Mouse (Mus musculus): Measurements from ENCODE around the gene Tmem88b. TPM values are rescaled to one million over a fixed set of nuclear protein-coding genes. Genes with fewer than 3 reads are reported as not detected.
"Not testable (repeated sequence)": the region's sequence is repeated elsewhere in the genome, so short reads cannot be mapped to it uniquely, and the experiment has no call there.

The Tmem88b gene
- polyA plus RNA-seq, 1 experiment from 2014 or later, result 0.61 TPM

- Histone ChIP-seq H3K36me3 (replicated peaks) (peaks cover 100% of the 10 kb centered on the region), H3K27me3 (replicated peaks; ENCODE audit: low read depth, poor library complexity, severe bottlenecking) (no peaks in the 10 kb centered on the region), H3K4me3 (no peak overlapping the region), H3K27ac (replicated peaks) (no peak overlapping the region), H3K9me3 (no peaks in the 10 kb centered on the region), H3K4me1 (no peaks in the 10 kb centered on the region)
- 88% methylated on average over 8 of the region's 8 CpGs for WGBS
- DNase-seq (ENCODE audit: low spot score), result no peak
Observed at GRCm38 (mm10) chr4:155746036-155746548, 39.6 kb downstream of the Tmem88b start.

DNA sequence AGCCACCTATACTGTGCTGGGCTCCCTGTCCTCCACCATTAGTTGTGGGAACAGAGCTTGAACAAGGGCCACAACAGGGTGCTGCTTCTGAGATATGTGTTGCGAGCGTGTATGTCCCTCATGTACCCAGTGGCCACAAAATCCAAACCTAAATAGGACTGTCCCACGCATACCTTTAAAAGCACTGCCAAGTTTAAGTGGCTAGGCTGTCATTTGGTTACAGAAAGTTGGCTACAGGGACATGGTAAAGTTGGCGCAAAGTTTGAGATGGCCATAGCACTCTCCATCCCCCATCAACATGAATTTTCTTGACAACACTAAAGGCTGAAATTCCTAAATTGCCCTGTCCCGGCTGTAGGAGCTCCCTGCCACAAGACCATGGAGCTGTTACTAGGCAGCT is 40.5 kb downstream of the Tmem88b start:
- H3K27ac ChIP-seq (replicated peaks), result no peak overlapping the region
- no peak for DNase-seq (ENCODE audit: low spot score)
- WGBS, result 92% methylated on average over 5 of the region's 5 CpGs
- H3K36me3 ChIP-seq (replicated peaks), result peaks cover 100% of the 10 kb centered on the region
- no peaks in the 10 kb centered on the region for H3K27me3 ChIP-seq (replicated peaks; ENCODE audit: low read depth, poor library complexity, severe bottlenecking)
- H3K4me1 ChIP-seq, result no peaks in the 10 kb centered on the region
- no peak overlapping the region for H3K4me3 ChIP-seq
- H3K9me3 ChIP-seq, result no peaks in the 10 kb centered on the region

DNA sequence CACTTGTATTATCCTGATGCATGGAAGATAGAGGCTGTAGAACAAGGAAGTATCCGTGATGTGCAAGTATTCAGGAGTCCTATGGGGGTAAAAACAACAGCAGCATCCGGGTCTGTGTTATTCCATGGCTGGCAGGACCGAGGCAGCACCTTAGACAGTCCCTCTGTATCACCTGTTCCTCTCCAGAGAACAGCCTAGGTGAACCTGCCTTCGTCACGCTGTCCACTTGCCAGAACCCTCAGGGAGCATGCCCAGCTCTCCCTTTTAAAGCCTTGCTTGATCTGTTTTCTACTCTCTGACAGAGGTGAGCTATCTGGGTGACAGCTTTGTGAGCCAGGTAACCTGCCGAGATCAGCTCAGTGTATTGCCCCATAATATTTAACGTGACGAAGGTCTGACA is 41.2 kb downstream of the Tmem88b start:
- Histone ChIP-seq H3K4me3 (no peak overlapping the region), H3K4me1 (no peaks in the 10 kb centered on the region), H3K9me3 (no peaks in the 10 kb centered on the region), H3K27ac (replicated peaks) (no peak overlapping the region), H3K27me3 (replicated peaks; ENCODE audit: low read depth, poor library complexity, severe bottlenecking) (no peaks in the 10 kb centered on the region), H3K36me3 (replicated peaks) (peaks cover 100% of the 10 kb centered on the region)
- WGBS, result 94% methylated on average over 8 of the region's 8 CpGs
- no peak for DNase-seq (ENCODE audit: low spot score)

GRCm38 (mm10) chr4:155742684-155743083 is 43.0 kb downstream of the Tmem88b start:
- Histone ChIP-seq H3K27me3 (replicated peaks; ENCODE audit: low read depth, poor library complexity, severe bottlenecking) (no peaks in the 10 kb centered on the region), H3K27ac (replicated peaks) (no peak overlapping the region), H3K4me3 (no peak overlapping the region), H3K9me3 (no peaks in the 10 kb centered on the region), H3K4me1 (peaks cover 10% of the 10 kb centered on the region), H3K36me3 (replicated peaks) (peaks cover 95% of the 10 kb centered on the region)
- WGBS, result 93% methylated on average over 5 of the region's 5 CpGs
- no peak for DNase-seq (ENCODE audit: low spot score)

- 88% methylated on average over 10 of the region's 10 CpGs for WGBS
- H3K36me3 ChIP-seq (replicated peaks), result peaks cover 91% of the 10 kb centered on the region
- H3K27me3 ChIP-seq (replicated peaks; ENCODE audit: low read depth, poor library complexity, severe bottlenecking), result not testable (repeated sequence)
Observed at GRCm38 (mm10) chr4:155740681-155741080, 45.0 kb downstream of the Tmem88b start.

GRCm38 (mm10) chr4:155739741-155740636 is 45.7 kb downstream of the Tmem88b start:
- 85% methylated on average over 37 of the region's 37 CpGs for WGBS
- no peak overlapping the region for H3K27ac ChIP-seq (replicated peaks)
- peaks cover 84% of the 10 kb centered on the region for H3K36me3 ChIP-seq (replicated peaks)
- peaks cover 28% of the 10 kb centered on the region for H3K4me1 ChIP-seq
- H3K27me3 ChIP-seq (replicated peaks; ENCODE audit: low read depth, poor library complexity, severe bottlenecking), result no peaks in the 10 kb centered on the region
- DNase-seq (ENCODE audit: low spot score), result no peak
- H3K9me3 ChIP-seq, result no peaks in the 10 kb centered on the region
- H3K4me3 ChIP-seq, result 0 out of 2 replicates have a peak overlapping the region, but pooled peaks have one; percentile 5

More at GRCm38 (mm10) chr4:155740681-155741080, 45.0 kb downstream of the Tmem88b start:
- H3K27ac ChIP-seq (replicated peaks); H3K9me3 ChIP-seq; DNase-seq (ENCODE audit: low spot score); H3K4me3 ChIP-seq: not testable (repeated sequence)
- H3K4me1 ChIP-seq, result peaks cover 22% of the 10 kb centered on the region

DNA sequence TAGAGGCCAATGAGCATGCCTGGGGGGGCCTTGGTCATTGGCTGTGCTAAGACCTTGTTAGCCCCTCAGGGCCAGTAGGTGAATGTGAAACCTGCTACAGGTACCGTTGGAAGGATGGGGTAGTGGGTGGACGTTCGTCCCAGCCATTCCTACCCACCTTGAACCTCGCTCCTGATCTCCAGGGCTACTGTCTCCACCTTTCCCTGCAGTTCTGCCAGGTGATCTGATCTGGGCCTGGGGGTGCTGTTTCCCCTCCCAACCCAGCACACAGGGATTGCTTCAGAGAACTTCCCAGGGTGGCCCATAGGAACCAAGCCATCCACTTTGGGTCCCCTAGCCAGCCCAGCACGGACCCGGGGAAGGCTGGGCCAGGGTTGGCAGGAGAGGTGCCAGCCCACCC is 46.5 kb downstream of the Tmem88b start:
- Histone ChIP-seq H3K27me3 (replicated peaks; ENCODE audit: low read depth, poor library complexity, severe bottlenecking) (no peaks in the 10 kb centered on the region), H3K9me3 (no peaks in the 10 kb centered on the region), H3K36me3 (replicated peaks) (peaks cover 75% of the 10 kb centered on the region), H3K4me3 (no peak overlapping the region), H3K4me1 (peaks cover 32% of the 10 kb centered on the region), H3K27ac (replicated peaks) (no peak overlapping the region)
- DNase-seq (ENCODE audit: low spot score), result no peak
- 83% methylated on average over 6 of the region's 6 CpGs for WGBS

DNA sequence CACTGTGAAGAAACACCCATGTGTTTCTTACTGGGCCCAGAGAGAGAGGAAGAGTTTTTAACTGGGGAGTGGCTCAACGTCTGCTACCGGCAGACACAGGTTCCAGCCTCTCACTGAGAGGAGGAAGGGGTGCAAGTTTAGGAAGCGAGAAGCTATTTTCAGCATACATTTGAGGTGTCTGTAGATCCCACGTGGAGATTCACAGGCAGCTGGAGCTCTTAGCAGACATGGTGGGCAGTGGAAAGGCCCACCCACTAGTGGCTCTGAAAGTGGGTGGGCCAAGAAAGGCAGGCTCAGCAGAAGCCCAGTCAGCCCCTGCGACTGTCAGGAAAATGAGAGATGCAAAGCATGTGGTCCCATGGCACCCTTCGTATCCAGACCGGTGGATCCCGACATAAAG is 47.4 kb downstream of the Tmem88b start:
- Histone ChIP-seq H3K27ac (replicated peaks) (no peak overlapping the region), H3K4me1 (peaks cover 40% of the 10 kb centered on the region), H3K4me3 (no peak overlapping the region), H3K27me3 (replicated peaks; ENCODE audit: low read depth, poor library complexity, severe bottlenecking) (no peaks in the 10 kb centered on the region), H3K36me3 (replicated peaks) (peaks cover 69% of the 10 kb centered on the region), H3K9me3 (no peaks in the 10 kb centered on the region)
- no peak for DNase-seq (ENCODE audit: low spot score)
- 66% methylated on average over 8 of the region's 8 CpGs for WGBS

GRCm38 (mm10) chr4:155736421-155736820 is 49.3 kb downstream of the Tmem88b start:
- Histone ChIP-seq H3K4me1 (peaks cover 43% of the 10 kb centered on the region), H3K9me3 (no peaks in the 10 kb centered on the region), H3K27ac (replicated peaks) (no peak overlapping the region), H3K27me3 (replicated peaks; ENCODE audit: low read depth, poor library complexity, severe bottlenecking) (no peaks in the 10 kb centered on the region), H3K36me3 (replicated peaks) (peaks cover 69% of the 10 kb centered on the region), H3K4me3 (peak overlapping the region; percentile 85)
- DNase-seq (ENCODE audit: low spot score), result no peak
- 92% methylated on average over 5 of the region's 5 CpGs for WGBS

- Histone ChIP-seq H3K27me3 (replicated peaks; ENCODE audit: low read depth, poor library complexity, severe bottlenecking) (no peaks in the 10 kb centered on the region), H3K27ac (replicated peaks) (peak overlapping the region; percentile 94), H3K9me3 (no peaks in the 10 kb centered on the region), H3K4me1 (peaks cover 43% of the 10 kb centered on the region), H3K4me3 (peak overlapping the region; percentile 85), H3K36me3 (replicated peaks) (peaks cover 69% of the 10 kb centered on the region)
- DNase-seq (ENCODE audit: low spot score), result no peak
- 77% methylated on average over 5 of the region's 5 CpGs for WGBS
Observed at GRCm38 (mm10) chr4:155735788-155736187, 49.9 kb downstream of the Tmem88b start.

GRCm38 (mm10) chr4:155734951-155735702 is 50.5 kb downstream of the Tmem88b start:
- WGBS, result 1% methylated on average over 69 of the region's 79 CpGs
- peak overlapping the region; percentile 85 for H3K4me3 ChIP-seq

DNA sequence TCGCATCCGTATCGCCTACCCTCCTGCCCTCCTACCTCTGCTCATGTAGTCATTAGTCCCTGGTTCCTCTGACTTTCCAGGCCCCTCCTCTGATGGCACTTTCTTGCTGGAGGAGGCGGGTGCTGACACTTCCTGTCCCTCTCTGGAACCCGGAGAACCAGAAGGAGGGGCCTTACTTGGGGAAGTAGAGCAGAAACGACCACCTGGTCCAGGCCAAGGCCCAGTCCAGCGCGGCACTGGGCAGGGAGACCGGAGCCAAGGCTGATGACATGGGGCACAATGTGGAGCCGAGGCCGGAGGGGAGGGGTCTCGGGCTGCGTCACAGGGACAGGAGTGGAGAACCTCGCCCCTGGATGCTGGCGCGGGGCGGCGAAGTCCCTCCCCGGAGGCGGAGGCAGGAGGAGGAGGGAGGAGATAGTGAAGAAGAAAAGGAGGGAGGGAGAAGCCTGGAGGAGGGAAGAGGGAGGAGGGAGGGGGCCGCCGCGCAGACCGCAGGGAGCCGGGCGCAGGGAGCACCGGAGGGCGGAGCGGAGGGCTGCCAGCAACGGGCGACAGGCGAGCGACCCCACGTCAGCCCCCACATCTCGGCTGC is 51.2 kb downstream of the Tmem88b start, which contains the start of gene Tmem240:
Tmem240 (plus strand) TSS at position 451 of the 592 bp plus-strand sequence.
- no peaks in the 10 kb centered on the region for H3K9me3 ChIP-seq
- H3K36me3 ChIP-seq (replicated peaks), result peaks cover 59% of the 10 kb centered on the region
- H3K4me3 ChIP-seq, result peak within 1 kb of the TSS; percentile 85
- peak; percentile 94 for DNase-seq (ENCODE audit: low spot score)
- peak within 1 kb of the TSS; percentile 94 for H3K27ac ChIP-seq (replicated peaks)
- no peaks in the 10 kb centered on the region for H3K27me3 ChIP-seq (replicated peaks; ENCODE audit: low read depth, poor library complexity, severe bottlenecking)
- WGBS, result under 1% methylated on average over 35 of the region's 35 CpGs
- H3K4me1 ChIP-seq, result peaks cover 43% of the 10 kb centered on the region

More at GRCm38 (mm10) chr4:155734951-155735702, 50.5 kb downstream of the Tmem88b start:
- peaks cover 66% of the 10 kb centered on the region for H3K36me3 ChIP-seq (replicated peaks)
- DNase-seq (ENCODE audit: low spot score), result no peak
- H3K27me3 ChIP-seq (replicated peaks; ENCODE audit: low read depth, poor library complexity, severe bottlenecking), result no peaks in the 10 kb centered on the region
- H3K4me1 ChIP-seq, result peaks cover 43% of the 10 kb centered on the region
- H3K27ac ChIP-seq (replicated peaks), result peak overlapping the region; percentile 94
- no peaks in the 10 kb centered on the region for H3K9me3 ChIP-seq
